Mouse (Mus musculus) midbrain, embryonic 11.5 days (tissue): ENCODE measurements around the gene Des. TPM values are rescaled to one million over a fixed set of nuclear protein-coding genes. Genes with fewer than 3 reads are reported as not detected.

Source experiments
- ATAC-seq: fragments of 200-750 bp; cut with Nextera tagmentation; 2 replicates; pipeline ENCODE4 v1.8.0; 2017; ENCODE audit warnings: moderate TSS enrichment, moderate library complexity; ENCODE audit not compliant: low FRiP score
- DNase-seq: peaks from one replicate; pipeline ENCODE4 v3.0.0; 2015; ENCODE audit warnings: low spot score; ENCODE audit errors: missing footprints
- H3K27ac ChIP-seq: fragments of 300-500 bp; sonication (generic); 2 replicates; pipeline ENCODE4 v1.5.1; 2014; ENCODE audit warnings: low read depth, low read length
- H3K27me3 ChIP-seq: fragments of 300-500 bp; sonication (generic); 2 replicates; pipeline ENCODE4 v1.6.1; 2014; ENCODE audit warnings: mild to moderate bottlenecking, low read length, moderate library complexity, mixed read lengths; ENCODE audit not compliant: control insufficient read depth, insufficient read depth
- H3K36me3 ChIP-seq: fragments of 300-500 bp; sonication (generic); 2 replicates; pipeline ENCODE4 v1.6.1; 2014; ENCODE audit warnings: mild to moderate bottlenecking, low read length, moderate library complexity, mixed read lengths; ENCODE audit not compliant: control insufficient read depth, insufficient read depth
- H3K4me1 ChIP-seq: fragments of 300-500 bp; sonication (generic); 2 replicates; pipeline ENCODE4 v1.6.1; 2014; ENCODE audit warnings: low read length; ENCODE audit not compliant: control insufficient read depth, insufficient read depth
- H3K4me2 ChIP-seq: fragments of 300-500 bp; sonication (generic); 2 replicates; pipeline ENCODE4 v1.6.1; 2014; ENCODE audit warnings: mild to moderate bottlenecking, moderate library complexity
- H3K4me3 ChIP-seq: fragments of 300-500 bp; sonication (generic); 2 replicates; pipeline ENCODE4 v1.5.1; 2014; ENCODE audit warnings: low read depth, low read length
- H3K9ac ChIP-seq: fragments of 300-500 bp; sonication (generic); 2 replicates; pipeline ENCODE4 v1.6.1; 2014; ENCODE audit warnings: low read length
- H3K9me3 ChIP-seq: fragments of 300-500 bp; sonication (generic); 2 replicates; pipeline ENCODE4 v1.6.1; 2016; ENCODE audit warnings: low read length; ENCODE audit not compliant: control insufficient read depth
- WGBS: fragments of 180-500 bp; shearing (Covaris S2); extraction: QIAGEN DNeasy Blood & Tissue Kit; methylation state at CpG from one replicate; pipeline ENCODE4 v1.1.7; 2014; 5-methylcytosine and 5-hydroxymethylcytosine counted together
- polyA plus RNA-seq: library from polyadenylated mRNA; unstranded; fragments of >200 nt; fragmentation: Nextera tagmentation; extraction: Ambion mirVana; gene quantifications from 2 replicates; pipeline ENCODE4 v1.2.1, GENCODE M21; 2014

The Des gene
- polyA plus RNA-seq, 1 experiment from 2014 or later, result 0.68 TPM

GRCm38 (mm10) chr1:75344291-75345035, 15.7 kb upstream of the Des start:
- H3K27me3 ChIP-seq, result no peaks in the 10 kb centered on the region; the same call in 1 of the 2 replicates
- peak overlapping the region; percentile 15; the same call in 1 of the 2 replicates for H3K4me2 ChIP-seq
- no peaks in the 10 kb centered on the region for H3K36me3 ChIP-seq
- H3K27ac ChIP-seq, result peak overlapping the region; percentile 38; the same call in 1 of the 2 replicates
- DNase-seq, result peak; percentile 91
- no peak overlapping the region for H3K4me3 ChIP-seq
- peak; percentile 75 for ATAC-seq
- 2% methylated on average over 15 of the region's 15 CpGs for WGBS
- no peak overlapping the region; the same call in 1 of the 2 replicates for H3K9ac ChIP-seq
- H3K4me1 ChIP-seq, result peaks cover 17% of the 10 kb centered on the region
- no peaks in the 10 kb centered on the region for H3K9me3 ChIP-seq

DNA sequence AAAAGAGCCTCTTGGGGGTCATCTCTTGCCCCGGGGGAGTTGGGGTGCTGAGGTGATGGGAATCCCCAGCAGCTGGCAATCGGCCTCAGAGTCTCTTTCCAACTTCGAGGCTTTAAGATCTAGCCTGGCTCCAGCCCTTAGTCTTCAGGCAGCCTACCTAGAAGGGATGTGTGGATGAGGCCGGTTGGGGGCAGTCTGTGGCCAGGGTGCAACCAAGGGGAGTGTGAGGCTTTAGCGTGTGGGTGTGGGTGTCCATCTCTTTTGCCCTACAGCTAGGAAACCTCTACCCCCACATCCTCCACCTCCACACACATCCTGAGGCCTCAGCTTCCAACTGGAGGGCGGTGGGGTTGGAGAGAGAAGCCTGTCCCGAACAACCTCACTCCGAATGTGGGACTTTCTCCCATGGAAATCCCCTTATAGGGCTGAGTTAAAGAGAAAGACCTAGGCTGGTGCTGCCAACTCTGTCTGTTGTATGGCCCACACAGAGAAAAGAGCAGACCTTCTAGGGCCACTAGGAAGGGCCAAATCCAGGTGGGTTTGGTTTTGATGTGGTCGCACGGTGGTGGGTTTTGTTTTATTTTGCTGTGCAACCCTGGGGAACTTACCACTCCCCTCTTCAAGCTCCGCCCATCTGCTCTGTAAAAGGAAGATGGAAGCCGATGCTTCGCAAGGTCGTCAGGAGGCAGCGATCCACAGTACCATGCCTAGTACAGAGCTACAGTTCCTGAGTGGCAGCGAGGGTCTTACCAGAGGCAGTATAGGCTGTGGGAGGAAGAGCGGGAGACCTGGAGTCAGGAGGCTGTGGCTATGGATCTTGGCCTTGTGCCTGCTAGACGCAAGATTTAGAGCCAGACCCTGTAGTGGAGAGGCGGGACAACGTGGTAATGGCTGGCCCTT, 14.8 kb upstream of the Des start:
- no peak overlapping the region; the same call in 1 of the 2 replicates for H3K27ac ChIP-seq

GRCm38 (mm10) chr1:75347279-75347678, 12.8 kb upstream of the Des start:
- WGBS, result 85% methylated on average over 5 of the region's 5 CpGs
- no peak overlapping the region for H3K4me2 ChIP-seq
- no peak for DNase-seq
- no peak overlapping the region for H3K4me3 ChIP-seq
- no peak for ATAC-seq
- peaks cover 17% of the 10 kb centered on the region for H3K4me1 ChIP-seq
- no peaks in the 10 kb centered on the region for H3K9me3 ChIP-seq
- no peak overlapping the region for H3K27ac ChIP-seq
- H3K9ac ChIP-seq, result no peak overlapping the region
- no peaks in the 10 kb centered on the region for H3K36me3 ChIP-seq
- no peaks in the 10 kb centered on the region; the same call in 1 of the 2 replicates for H3K27me3 ChIP-seq

More for the DNA sequence above, 14.8 kb upstream of the Des start:
- Histone ChIP-seq H3K27me3 (no peaks in the 10 kb centered on the region; the same call in 1 of the 2 replicates), H3K9ac (peak overlapping the region; percentile 17; the same call in 1 of the 2 replicates), H3K4me3 (no peak overlapping the region), H3K36me3 (no peaks in the 10 kb centered on the region), H3K9me3 (no peaks in the 10 kb centered on the region), H3K4me2 (no peak overlapping the region; the same call in 1 of the 2 replicates), H3K4me1 (peaks cover 17% of the 10 kb centered on the region)
- no peak for ATAC-seq
- DNase-seq, result peak; percentile 89
- 25% methylated on average over 20 of the region's 20 CpGs for WGBS

DNA sequence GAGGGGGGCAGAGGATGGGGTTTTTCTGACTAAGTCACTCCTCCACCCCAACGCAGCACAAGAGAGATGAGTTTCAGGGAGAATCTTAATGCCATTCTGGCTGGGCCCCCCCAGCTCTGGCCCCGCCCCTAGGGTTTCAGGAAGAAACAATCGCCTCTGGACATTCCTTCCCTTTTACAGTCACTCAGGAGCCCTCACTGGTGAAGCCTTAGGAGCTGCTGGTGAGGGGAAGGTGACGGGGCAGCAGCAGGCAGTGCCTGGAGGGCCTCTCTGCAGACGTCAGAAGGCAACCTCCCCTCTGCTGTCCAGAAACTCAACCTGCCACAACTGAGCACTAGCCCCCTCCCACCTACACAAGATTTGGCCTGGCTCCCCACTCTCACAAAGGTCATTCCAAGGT, 10.9 kb upstream of the Des start:
- H3K4me1 ChIP-seq, result peaks cover 11% of the 10 kb centered on the region
- H3K27me3 ChIP-seq, result no peaks in the 10 kb centered on the region; the same call in 1 of the 2 replicates
- H3K9me3 ChIP-seq, result no peaks in the 10 kb centered on the region
- no peak overlapping the region for H3K4me2 ChIP-seq
- no peak for DNase-seq
- H3K36me3 ChIP-seq, result no peaks in the 10 kb centered on the region
- H3K9ac ChIP-seq, result no peak overlapping the region
- no peak for ATAC-seq
- 52% methylated on average over 5 of the region's 5 CpGs for WGBS
- no peak overlapping the region for H3K4me3 ChIP-seq
- H3K27ac ChIP-seq, result no peak overlapping the region

DNA sequence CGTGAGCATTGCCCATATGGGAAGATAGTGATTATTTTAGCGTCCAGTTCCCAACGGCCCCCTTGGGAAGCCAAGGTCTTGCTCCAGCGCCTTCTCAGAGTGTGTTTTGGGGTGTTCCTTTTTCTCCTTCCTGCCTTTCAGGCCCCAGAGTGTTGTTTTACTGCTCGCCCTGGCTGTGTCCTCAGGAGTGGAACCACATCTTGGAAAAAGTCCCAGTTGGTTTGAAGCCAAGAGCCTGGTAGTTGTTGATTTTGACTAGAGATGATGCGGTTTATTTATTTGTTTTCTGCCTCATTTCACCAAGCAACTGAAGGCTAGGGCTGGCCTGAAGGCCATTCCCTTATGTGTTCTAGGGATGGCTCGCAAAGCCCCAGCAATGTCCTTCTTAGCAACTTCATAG, 2.9 kb upstream of the Des start:
- Histone ChIP-seq H3K4me2 (no peak overlapping the region), H3K9me3 (no peaks in the 10 kb centered on the region), H3K4me1 (peaks cover 10% of the 10 kb centered on the region), H3K9ac (no peak overlapping the region), H3K27ac (no peak overlapping the region), H3K36me3 (no peaks in the 10 kb centered on the region), H3K4me3 (no peak overlapping the region), H3K27me3 (peaks cover 28% of the 10 kb centered on the region)
- DNase-seq, result no peak
- 88% methylated on average over 7 of the region's 7 CpGs for WGBS
- ATAC-seq, result no peak

DNA sequence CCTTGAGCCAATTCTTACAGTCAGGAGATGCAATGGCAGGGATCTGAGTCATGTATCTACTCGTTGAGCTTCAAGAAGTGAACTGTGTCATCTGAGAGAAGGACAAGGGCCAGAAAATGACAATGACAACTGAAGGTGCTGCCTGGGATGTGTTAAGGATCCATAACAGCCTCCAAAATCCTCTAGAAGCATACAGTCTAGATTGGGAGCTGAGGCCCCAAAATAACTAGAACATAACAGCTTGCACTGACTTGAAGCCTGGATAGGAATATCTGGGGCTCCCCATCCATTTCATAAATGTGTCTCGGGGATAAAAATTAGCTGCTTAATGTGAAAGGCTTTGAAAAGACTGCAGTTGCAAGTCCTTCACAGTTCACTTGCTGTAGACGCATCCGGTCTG, 2.1 kb upstream of the Des start:
- Histone ChIP-seq H3K36me3 (no peaks in the 10 kb centered on the region), H3K27ac (no peak overlapping the region), H3K4me1 (peaks cover 10% of the 10 kb centered on the region), H3K9ac (no peak overlapping the region), H3K27me3 (peaks cover 28% of the 10 kb centered on the region), H3K4me2 (no peak overlapping the region), H3K9me3 (no peaks in the 10 kb centered on the region), H3K4me3 (no peak overlapping the region)
- ATAC-seq (no peak), DNase-seq (no peak)
- WGBS, result 85% methylated on average over 4 of the region's 4 CpGs

DNA sequence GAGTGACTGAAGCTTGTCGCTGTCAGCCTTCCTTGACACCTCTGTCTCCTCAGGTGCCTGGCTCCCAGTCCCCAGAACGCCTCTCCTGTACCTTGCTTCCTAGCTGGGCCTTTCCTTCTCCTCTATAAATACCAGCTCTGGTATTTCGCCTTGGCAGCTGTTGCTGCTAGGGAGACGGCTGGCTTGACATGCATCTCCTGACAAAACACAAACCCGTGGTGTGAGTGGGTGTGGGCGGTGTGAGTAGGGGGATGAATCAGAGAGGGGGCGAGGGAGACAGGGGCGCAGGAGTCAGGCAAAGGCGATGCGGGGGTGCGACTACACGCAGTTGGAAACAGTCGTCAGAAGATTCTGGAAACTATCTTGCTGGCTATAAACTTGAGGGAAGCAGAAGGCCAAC, 783 bp upstream of the Des start:
- peaks cover 10% of the 10 kb centered on the region for H3K4me1 ChIP-seq
- no peak overlapping the region for H3K4me2 ChIP-seq
- H3K36me3 ChIP-seq, result no peaks in the 10 kb centered on the region
- no peaks in the 10 kb centered on the region for H3K9me3 ChIP-seq
- ATAC-seq, result no peak
- WGBS, result 80% methylated on average over 13 of the region's 13 CpGs
- DNase-seq, result no peak
- peaks cover 28% of the 10 kb centered on the region for H3K27me3 ChIP-seq
- H3K9ac ChIP-seq, result no peak overlapping the region
- no peak overlapping the region for H3K4me3 ChIP-seq
- no peak overlapping the region for H3K27ac ChIP-seq

- Histone ChIP-seq H3K9me3 (no peaks in the 10 kb centered on the region), H3K4me3 (no peak overlapping the region), H3K9ac (no peak overlapping the region), H3K36me3 (no peaks in the 10 kb centered on the region), H3K4me2 (no peak overlapping the region), H3K27me3 (peaks cover 31% of the 10 kb centered on the region), H3K27ac (no peak overlapping the region), H3K4me1 (peaks cover 10% of the 10 kb centered on the region)
- no peak for ATAC-seq
- DNase-seq, result no peak
- 48% methylated on average over 4 of the region's 4 CpGs for WGBS
Measured at GRCm38 (mm10) chr1:75361123-75361522, 994 bp downstream of the Des start.

DNA sequence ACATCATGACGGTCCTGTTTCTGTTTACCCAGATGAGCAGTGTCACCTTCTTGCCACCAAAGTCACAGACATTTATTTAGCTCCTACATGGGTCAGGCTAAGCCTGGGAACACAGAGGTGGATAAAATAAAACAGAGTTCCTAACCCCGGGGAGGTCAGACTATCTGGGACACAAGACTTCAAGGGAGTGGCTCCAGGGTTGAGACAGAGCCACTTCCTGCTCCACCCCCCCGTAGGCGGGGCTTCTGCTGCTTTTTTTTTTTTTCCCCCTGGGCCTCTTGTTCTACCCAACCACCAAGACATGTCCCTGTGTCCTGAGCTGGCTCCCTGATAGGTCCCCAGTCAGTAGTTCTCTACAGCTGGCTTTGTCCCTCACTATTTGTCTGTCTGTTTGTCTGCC, 1.6 kb downstream of the Des start:
- no peaks in the 10 kb centered on the region for H3K9me3 ChIP-seq
- peaks cover 10% of the 10 kb centered on the region for H3K4me1 ChIP-seq
- no peak for DNase-seq
- H3K36me3 ChIP-seq, result no peaks in the 10 kb centered on the region
- no peak for ATAC-seq
- H3K27ac ChIP-seq, result no peak overlapping the region
- no peak overlapping the region for H3K4me3 ChIP-seq
- peaks cover 31% of the 10 kb centered on the region for H3K27me3 ChIP-seq
- H3K9ac ChIP-seq, result no peak overlapping the region
- WGBS, result 27% methylated on average over 4 of the region's 4 CpGs
- H3K4me2 ChIP-seq, result no peak overlapping the region
